Mouse (Mus musculus): Measurements from ENCODE around the gene Aacs. TPM values are rescaled to one million over a fixed set of nuclear protein-coding genes. Genes with fewer than 3 reads are reported as not detected.
A peak's percentile ranks its signal among the peaks of the same experiment; 100 is the strongest.

Aacs gene
- total and polyA plus RNA-seq, 3 experiments, result 21.3 to 48.8 (median 39.8) TPM

DNA sequence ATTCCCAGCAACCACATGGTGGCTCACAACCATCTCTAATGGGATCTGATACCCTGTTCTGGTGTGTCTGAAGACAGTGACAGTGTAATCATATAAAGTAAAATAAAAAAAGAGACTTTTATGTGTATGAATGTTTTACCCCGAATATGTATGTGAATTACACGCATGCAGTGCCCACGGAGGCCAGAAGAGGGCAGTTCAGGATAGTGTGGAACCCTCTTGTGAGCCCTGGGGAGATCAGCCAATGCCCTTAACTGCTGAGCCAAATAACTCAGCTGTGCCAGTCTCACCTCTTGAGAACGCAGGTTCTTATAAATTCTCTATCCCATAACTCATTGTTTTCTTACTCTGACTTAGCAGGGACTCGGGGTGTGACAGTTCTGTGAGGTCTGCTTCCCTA is 43.0 kb downstream of the Aacs start:
- DNase-seq (ENCODE audit: extremely low read depth), result peak; percentile 35
- H3K9me3 ChIP-seq (replicated peaks; ENCODE audit: low read length), result no peaks in the 10 kb centered on the region
- no peak overlapping the region for H3K4me2 ChIP-seq (ENCODE audit: insufficient read depth, low read depth, poor library complexity, severe bottlenecking)
- H3K4me3 ChIP-seq (replicated peaks in 1 of 3; ENCODE audit: low read depth in 2 of 3, low read length in 2 of 3, poor library complexity in 1 of 3), result no peak overlapping the region
- H3K27ac ChIP-seq (ENCODE audit: insufficient read depth, low read depth), result no peak overlapping the region
- H3K27me3 ChIP-seq (replicated peaks), result no peaks in the 10 kb centered on the region
- no peak overlapping the region for H3K9ac ChIP-seq (ENCODE audit: insufficient read depth, low read depth)
- peaks cover 0 to 15% of the 10 kb centered on the region in 2 experiments; a peak in 3 of 4 replicates for H3K4me1 ChIP-seq (ENCODE audit: control insufficient read depth in 1 of 2, insufficient read depth in 2 of 2)
- dilution Hi-C loops (cut with MboI; ENCODE audit: extremely low pct_ligation_motif_present, extremely low pct_unique_long_range_greater_than_20kb, low sequenced_read_pairs) (no loop called here), in situ Hi-C loops (cut with MboI; ENCODE audit: low pct_ligation_motif_present, low pct_unique_long_range_greater_than_20kb, low sequenced_read_pairs) (no loop called here)
- TF ChIP-seq ELF1 (IDR thresholded peaks at IDR 0.05; ENCODE audit: low read depth, low read length), result no peak
- peak; percentile 17 for TF ChIP-seq SMC3 (IDR thresholded peaks at IDR 0.05; ENCODE audit: low read depth, low read length)
- no peak for TF ChIP-seq JUND (conservative IDR thresholded peaks at IDR 0.05; ENCODE audit: low read depth, low read length)
- TF ChIP-seq RAD21 (IDR thresholded peaks at IDR 0.05; ENCODE audit: low read depth, low read length), result peak; percentile 43
- peak; percentile 47 to 60; a peak in 3 of 4 replicates for TF ChIP-seq CTCF (conservative IDR thresholded peaks at IDR 0.05 in 1 of 2, IDR thresholded peaks at IDR 0.05 in 1 of 2; ENCODE audit: low read depth in 2 of 2, low read length in 2 of 2)
- H3K36me3 ChIP-seq (replicated peaks in 1 of 2; ENCODE audit: control insufficient read depth in 1 of 2, insufficient read depth in 1 of 2, low read length in 1 of 2), result peaks cover 34 to 83% of the 10 kb centered on the region in 2 experiments
- H3K79me2 ChIP-seq (replicated peaks; ENCODE audit: control insufficient read depth, extremely low read depth, insufficient read depth, poor library complexity, severe bottlenecking), result no peaks in the 10 kb centered on the region

DNA sequence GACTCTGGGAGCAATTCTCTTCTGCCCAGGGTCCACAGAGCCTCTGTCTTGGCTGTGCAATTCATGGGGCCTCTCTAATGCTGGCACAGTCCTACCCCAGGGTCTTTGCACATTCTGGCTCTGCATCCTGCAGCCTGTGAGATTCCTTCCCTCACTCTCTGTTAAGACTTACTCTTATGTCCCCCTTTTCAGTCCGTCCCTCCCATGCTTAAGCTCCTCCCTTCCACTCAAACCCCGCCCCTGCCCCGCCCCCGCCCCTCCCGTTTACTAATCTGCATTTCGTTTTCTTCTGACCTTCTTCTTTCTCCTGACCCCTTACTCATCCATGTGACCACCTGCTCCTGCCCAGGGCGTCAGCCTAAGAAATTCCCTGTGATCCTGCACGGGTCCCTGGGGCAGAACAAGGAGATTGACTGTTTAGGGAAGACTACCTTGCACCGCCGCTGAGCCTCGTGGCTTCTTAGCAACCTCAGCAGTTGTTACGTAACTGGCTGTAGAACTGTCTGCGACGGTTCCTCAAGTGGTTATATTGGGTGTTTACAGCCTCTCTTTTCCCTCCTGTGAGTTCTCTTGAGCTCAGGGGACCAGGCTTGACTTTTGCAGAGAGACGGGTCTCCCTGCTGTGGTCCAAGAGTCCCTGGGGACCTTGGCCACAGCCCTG is 45.4 kb downstream of the Aacs start:
- no peak for DNase-seq (ENCODE audit: extremely low read depth)
- no peak overlapping the region for H3K4me3 ChIP-seq (replicated peaks in 1 of 3; ENCODE audit: low read depth in 2 of 3, low read length in 2 of 3, poor library complexity in 1 of 3)
- peaks cover 11 to 59% of the 10 kb centered on the region in 2 experiments for H3K36me3 ChIP-seq (replicated peaks in 1 of 2; ENCODE audit: control insufficient read depth in 1 of 2, insufficient read depth in 1 of 2, low read length in 1 of 2)
- peaks cover 2% of the 10 kb centered on the region for H3K9me3 ChIP-seq (replicated peaks; ENCODE audit: low read length)
- no peaks in the 10 kb centered on the region for H3K27me3 ChIP-seq (replicated peaks)
- no peak overlapping the region for H3K4me2 ChIP-seq (ENCODE audit: insufficient read depth, low read depth, poor library complexity, severe bottlenecking)
- TF ChIP-seq POLR2A (IDR thresholded peaks at IDR 0.05; ENCODE audit: low read depth, low read length) (no peak), CTCF (conservative IDR thresholded peaks at IDR 0.05 in 1 of 2, IDR thresholded peaks at IDR 0.05 in 1 of 2; ENCODE audit: low read depth in 2 of 2, low read length in 2 of 2) (no peak), USF1 (IDR thresholded peaks at IDR 0.05; ENCODE audit: low read depth, low read length) (no peak), HCFC1 (IDR thresholded peaks at IDR 0.05; ENCODE audit: low read depth, low read length) (no peak), SMC3 (IDR thresholded peaks at IDR 0.05; ENCODE audit: low read depth, low read length) (no peak), ETS1 (conservative IDR thresholded peaks at IDR 0.05; ENCODE audit: low read depth, low read length) (no peak), MYC (IDR thresholded peaks at IDR 0.05; ENCODE audit: low read depth, low read length) (no peak), USF2 (conservative IDR thresholded peaks at IDR 0.05; ENCODE audit: low read depth, low read length) (no peak), NRF1 (IDR thresholded peaks at IDR 0.05; ENCODE audit: low read depth, low read length) (no peak), ZKSCAN1 (IDR thresholded peaks at IDR 0.05; ENCODE audit: borderline replicate concordance, low read depth, low read length) (no peak), ZC3H11A (IDR thresholded peaks at IDR 0.05; ENCODE audit: low read depth, low read length) (no peak), ELF1 (IDR thresholded peaks at IDR 0.05; ENCODE audit: low read depth, low read length) (no peak), TBP (conservative IDR thresholded peaks at IDR 0.05; ENCODE audit: low read depth, low read length) (no peak), MAFK (IDR thresholded peaks at IDR 0.05; ENCODE audit: insufficient replicate concordance, low read length) (no peak), JUND (conservative IDR thresholded peaks at IDR 0.05; ENCODE audit: low read depth, low read length) (no peak)
- H3K79me2 ChIP-seq (replicated peaks; ENCODE audit: control insufficient read depth, extremely low read depth, insufficient read depth, poor library complexity, severe bottlenecking), result no peaks in the 10 kb centered on the region
- H3K27ac ChIP-seq (ENCODE audit: insufficient read depth, low read depth), result no peak overlapping the region
- in situ Hi-C loops (cut with MboI; ENCODE audit: low pct_ligation_motif_present, low pct_unique_long_range_greater_than_20kb, low sequenced_read_pairs), result loop anchor here (5.0 kb wide), 1 partner anchor 56 kb away; no protein-coding TSS in a partner anchor
- no peak overlapping the region for H3K9ac ChIP-seq (ENCODE audit: insufficient read depth, low read depth)
- dilution Hi-C loops (cut with MboI; ENCODE audit: extremely low pct_ligation_motif_present, extremely low pct_unique_long_range_greater_than_20kb, low sequenced_read_pairs), result no loop called here
- peaks cover 0 to 15% of the 10 kb centered on the region in 2 experiments; a peak in 3 of 4 replicates for H3K4me1 ChIP-seq (ENCODE audit: control insufficient read depth in 1 of 2, insufficient read depth in 2 of 2)
